Mouse (Mus musculus) heart, postnatal 36 days (tissue): ENCODE data around the gene Rhoc. TPM values are rescaled to one million over a fixed set of nuclear protein-coding genes. Genes with fewer than 3 reads are reported as not detected.

Experiments used
- DNase-seq, 2 experiments: peaks; one replicate each; pipeline ENCODE4 v3.0.0; 2021 to 2022
- intact Hi-C: fragments of 180-260 bp; cut with DNase I; formaldehyde crosslinking; loops from one replicate; pipeline ENCODE4 v1.15.1; 2025
- total RNA-seq, 2 experiments: library from RNA; stranded (reverse); gene quantifications; 2 replicates each; pipeline ENCODE4 v1.2.3; 2021

The Rhoc gene
- total RNA-seq, 2 experiments from 2014 or later: 93.1 to 100 TPM

GRCm38 (mm10) chr3:104782061-104782681 lies 6.0 kb upstream of the Rhoc start:
- intact Hi-C loops: loop anchor here (5.0 kb wide), 1 partner anchor 35 kb away; the partner anchor contains the start of gene Mov10

DNA sequence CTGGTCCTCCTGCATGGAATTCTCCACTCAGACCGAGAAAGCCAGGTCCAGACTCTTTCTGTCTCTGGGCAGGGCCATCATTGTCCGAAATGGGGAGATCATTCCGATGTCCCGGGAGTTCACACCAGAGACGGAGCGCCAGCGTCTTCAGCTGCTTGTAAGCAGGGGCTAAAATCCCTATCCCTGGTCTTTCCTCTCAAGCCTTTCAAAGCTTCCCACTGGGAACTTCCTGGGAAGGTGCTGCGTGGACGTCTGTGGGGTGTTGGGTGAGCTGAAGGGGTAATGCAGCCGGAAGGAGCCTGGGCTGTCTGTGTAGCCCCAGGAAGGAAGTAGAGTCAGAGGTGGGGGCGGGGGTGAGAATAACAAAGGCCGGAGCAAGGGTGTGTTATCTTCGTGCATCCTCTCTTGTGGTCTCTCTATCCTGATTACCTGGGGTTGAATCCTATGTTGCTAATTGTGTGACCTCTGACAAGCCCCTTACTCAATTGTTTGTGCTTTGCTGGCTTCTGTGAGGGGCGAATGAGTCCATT lies 4.1 kb upstream of the Rhoc start:
- DNase-seq: no peak
- intact Hi-C loops: loop anchor here (5.0 kb wide), 1 partner anchor 33 kb away; the partner anchor contains the start of gene Mov10

More at GRCm38 (mm10) chr3:104782061-104782681, 6.0 kb upstream of the Rhoc start:
- DNase-seq: peak; percentile 70 to 74

- no peak for DNase-seq
Observed at GRCm38 (mm10) chr3:104785284-104785683, 2.9 kb upstream of the Rhoc start.

DNA sequence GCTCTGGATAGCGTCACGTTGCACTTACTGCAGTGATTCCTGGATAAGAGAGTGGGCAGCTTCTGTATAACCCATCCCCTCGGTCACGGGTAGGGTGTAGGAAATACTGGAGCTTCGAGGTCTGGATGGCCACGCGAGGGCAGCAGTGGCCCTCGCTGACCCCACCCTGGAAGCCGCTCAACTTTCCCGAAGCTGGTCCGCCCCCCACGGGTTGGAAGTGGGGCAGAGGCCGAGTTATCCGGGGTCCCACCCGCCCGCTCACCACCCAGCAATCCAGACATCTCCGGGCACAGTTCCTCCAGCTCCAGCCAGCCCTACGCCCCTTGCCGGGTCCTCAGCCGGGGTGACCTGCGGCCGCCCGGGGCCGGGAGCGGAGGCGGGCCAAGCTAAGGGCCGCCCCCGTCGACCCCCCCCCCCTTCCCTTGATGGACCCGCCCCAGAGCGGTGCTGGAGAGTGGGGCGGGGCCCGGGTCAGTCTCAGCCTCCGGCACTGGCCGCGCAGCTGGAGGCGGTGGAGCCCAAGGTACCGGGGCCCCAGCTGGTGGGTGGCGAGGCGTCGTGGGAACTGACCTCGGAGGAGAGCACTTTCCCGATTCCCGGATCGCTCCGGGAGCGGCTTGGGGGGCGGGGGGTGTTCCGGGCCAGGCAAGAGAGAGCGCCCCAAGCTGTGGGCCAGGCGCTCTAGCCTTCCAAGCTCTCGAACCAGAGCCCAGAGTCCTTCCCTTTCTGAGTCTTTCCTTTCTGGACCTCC lies 561 bp downstream of the Rhoc start:
- intact Hi-C loops: loop anchor here (1.0 to 2.0 kb wide), 4 partner anchors 7 to 270 kb away; partner anchors contain the start of genes Capza1, Fam19a3, Ppm1j and St7l

More at GRCm38 (mm10) chr3:104785284-104785683, 2.9 kb upstream of the Rhoc start:
- intact Hi-C loops: no loop called here

GRCm38 (mm10) chr3:104789312-104789605 lies 1.1 kb downstream of the Rhoc start:
- no peak for DNase-seq
- intact Hi-C loops: loop anchor here (1.0 to 2.0 kb wide), 3 partner anchors 8 to 270 kb away; partner anchors contain the start of genes Fam19a3 and Ppm1j

More for the DNA sequence above, 561 bp downstream of the Rhoc start:
- peak; percentile 85 to 93 for DNase-seq

GRCm38 (mm10) chr3:104789822-104790221 lies 1.6 kb downstream of the Rhoc start:
- intact Hi-C loops: loop anchor here (1.0 to 2.0 kb wide), 3 partner anchors 9 to 269 kb away; partner anchors contain the start of genes Fam19a3 and Ppm1j
- DNase-seq: peak; percentile 66 to 70

DNA sequence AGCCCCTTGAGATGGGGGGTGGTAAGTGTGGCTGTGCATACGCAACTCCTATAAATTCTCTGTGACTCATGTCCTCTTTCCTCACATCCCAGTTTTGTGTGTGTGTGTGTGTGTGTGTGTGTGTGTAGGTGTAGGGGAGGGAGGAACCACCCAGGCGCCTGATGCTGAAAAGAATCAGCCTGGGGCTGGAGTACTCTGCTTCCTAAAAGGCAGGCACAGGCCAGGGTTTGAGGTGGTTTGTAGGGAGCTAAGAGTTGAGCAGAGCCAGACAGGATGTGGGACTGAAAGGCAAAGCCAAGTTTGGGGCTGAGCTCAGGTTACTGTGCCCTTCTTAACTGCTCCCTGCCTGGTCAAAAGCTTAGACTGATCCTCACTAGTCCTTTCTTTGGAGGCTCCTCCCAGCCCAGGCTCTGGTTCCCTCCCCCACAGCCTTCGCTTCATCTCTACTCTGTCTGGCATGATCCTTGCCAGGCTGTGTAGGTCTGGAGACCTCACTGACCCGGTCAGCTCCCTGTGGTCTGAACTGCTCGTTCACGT lies 2.3 kb downstream of the Rhoc start:
- DNase-seq: peak; percentile 36 to 43
- intact Hi-C loops: no loop called here

- intact Hi-C loops: no loop called here
- peak in 1 of 2 experiments; percentile 24 for DNase-seq
Observed at GRCm38 (mm10) chr3:104791017-104791416, 2.8 kb downstream of the Rhoc start.

- DNase-seq: no peak
- intact Hi-C loops: no loop called here
Observed at GRCm38 (mm10) chr3:104791671-104792070, 3.5 kb downstream of the Rhoc start.

DNA sequence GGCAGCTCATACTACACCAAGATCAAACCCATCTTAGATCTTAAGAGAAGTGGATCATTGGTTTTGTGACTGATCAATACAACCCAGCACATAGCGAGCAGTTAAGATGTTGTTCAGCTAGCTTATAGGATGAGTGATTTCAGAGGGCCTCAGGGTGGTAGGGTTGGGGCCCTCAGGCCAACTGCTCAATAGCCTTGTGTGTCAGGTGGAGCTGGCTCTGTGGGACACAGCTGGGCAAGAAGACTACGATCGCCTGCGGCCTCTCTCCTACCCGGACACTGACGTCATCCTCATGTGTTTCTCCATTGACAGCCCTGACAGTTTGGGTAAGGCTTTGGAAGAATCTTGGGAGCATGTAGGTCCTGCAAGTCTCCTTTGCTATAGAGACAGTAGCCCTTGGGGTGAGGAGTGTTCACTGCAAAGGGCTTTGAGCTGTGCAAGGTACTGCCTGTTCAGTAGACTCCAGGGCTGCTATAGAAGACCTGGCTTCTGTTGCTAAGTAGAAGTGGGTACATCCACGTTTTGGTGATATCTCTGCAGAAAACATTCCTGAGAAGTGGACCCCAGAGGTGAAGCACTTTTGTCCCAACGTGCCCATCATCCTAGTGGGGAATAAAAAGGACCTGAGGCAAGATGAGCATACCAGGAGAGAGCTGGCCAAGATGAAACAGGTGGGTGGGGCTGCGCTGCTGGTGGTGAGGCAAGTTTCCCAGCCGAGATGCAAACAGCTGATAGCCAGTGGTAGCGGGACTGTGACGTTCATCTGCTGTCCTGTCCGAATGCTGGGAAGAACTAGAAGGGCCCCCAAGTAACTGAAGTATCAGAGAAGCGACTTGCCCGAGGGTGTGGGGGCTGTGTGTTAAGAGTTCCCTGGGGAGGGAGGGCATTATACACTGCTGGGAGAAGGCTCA lies 4.4 kb downstream of the Rhoc start:
- DNase-seq: no peak
- intact Hi-C loops: no loop called here

DNA sequence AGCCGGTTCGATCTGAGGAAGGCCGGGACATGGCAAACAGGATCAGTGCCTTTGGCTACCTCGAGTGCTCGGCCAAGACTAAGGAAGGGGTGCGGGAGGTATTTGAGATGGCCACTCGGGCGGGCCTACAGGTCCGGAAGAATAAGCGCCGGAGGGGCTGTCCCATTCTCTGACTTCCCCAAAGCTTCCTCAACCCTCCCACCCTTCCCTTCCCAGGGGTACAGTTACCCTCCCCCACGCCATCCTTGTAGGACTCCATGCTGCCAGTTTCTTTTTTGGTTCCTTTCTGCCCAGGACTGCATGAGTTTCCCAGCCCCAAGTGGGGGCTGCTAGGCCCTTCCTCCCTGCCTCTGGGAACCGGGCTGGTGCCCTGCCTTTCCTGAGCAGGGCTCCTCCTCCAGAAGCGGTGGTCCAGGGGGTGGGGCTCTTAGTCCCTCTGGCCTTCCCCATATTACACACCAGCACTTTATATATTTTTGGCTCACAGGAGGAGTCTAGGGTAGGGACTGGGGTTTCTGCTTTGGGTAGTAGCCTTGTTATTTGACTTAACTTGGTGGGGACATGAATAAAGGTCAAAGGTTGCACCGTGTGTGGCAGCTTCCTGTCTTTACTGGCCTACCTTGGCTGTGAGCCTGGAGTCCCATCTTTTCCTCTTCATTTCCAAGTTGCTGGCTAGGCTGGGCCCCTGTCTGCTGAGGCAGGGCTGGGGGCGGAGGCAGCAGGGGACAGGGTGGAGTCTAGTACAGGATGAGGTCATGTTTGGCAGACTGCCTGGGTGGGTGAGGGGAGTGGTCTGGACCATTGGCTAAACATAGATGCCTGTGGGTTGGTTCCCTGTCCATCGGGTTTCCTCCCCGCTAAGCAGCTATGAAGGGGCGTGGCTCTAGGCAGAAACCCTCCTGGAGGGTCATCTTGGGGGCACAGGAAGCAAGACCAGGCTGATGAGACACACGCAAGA lies 6.0 kb downstream of the Rhoc start:
- intact Hi-C loops: loop anchor here (2.0 kb wide), 1 partner anchor 25 kb away; the partner anchor contains the start of gene Mov10
- peak; percentile 93 to 95 for DNase-seq

DNA sequence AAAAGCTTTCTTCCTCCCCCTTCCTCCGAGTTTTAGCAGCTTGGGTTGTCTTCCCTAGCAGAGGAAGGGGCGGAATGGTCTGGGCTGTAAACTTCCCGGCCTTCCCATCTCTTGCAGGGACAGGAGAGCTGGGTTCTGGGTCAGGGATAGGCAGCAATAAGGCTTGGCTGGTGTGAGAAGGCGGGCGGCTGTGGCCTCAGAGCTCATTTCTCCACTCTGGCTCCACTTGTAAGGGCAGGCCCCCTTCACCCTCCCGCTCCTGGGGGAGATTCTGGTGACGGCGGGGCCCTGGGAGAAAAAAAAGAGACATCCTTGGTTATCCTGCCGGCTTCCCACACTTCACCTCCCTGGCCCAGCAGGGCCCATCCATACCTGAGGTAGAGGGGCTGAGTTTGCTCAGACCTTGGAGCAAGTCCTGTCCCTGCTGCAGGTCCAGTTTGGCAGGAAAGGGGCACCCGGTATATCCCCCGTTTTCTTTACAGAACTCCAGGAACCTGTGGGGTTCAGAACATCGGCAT lies 6.8 kb downstream of the Rhoc start:
- no peak for DNase-seq
- intact Hi-C loops: loop anchor here (2.0 kb wide), 1 partner anchor 24 kb away; the partner anchor contains the start of gene Mov10

DNA sequence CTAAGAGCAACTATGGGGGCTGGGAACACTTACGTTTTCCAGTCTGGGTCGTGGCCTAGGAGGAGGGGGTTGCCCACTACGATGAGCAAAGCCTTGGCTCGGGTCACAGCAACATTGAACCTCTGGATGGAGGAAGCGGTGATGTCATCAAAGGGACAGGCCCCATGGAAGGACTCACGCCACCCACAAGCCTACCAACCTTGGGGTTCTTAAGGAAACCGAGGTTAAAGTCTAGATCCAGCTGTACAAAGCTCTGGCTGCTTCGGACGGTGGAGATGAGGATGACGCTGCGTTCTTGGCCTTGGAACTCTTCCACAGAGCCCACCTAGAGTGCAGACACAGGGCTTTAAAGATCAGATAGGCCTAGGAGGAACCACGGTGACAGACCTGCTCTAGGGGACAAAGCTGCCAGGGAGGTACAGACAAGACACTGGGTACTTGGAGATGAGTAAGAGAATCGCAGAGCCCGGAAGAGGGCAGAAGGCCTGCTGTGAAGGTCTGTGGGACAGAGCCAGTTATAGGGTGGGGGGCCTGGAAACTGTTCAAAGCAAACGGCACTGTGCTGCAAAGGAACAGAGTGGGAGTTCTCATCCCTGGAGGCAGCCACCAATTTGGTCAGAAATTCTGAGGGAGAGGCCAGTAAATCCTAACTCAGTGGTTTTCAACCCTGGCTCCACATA lies 7.6 kb downstream of the Rhoc start:
- intact Hi-C loops: loop anchor here (2.0 kb wide), 1 partner anchor 23 kb away; the partner anchor contains the start of gene Mov10
- no peak for DNase-seq

DNA sequence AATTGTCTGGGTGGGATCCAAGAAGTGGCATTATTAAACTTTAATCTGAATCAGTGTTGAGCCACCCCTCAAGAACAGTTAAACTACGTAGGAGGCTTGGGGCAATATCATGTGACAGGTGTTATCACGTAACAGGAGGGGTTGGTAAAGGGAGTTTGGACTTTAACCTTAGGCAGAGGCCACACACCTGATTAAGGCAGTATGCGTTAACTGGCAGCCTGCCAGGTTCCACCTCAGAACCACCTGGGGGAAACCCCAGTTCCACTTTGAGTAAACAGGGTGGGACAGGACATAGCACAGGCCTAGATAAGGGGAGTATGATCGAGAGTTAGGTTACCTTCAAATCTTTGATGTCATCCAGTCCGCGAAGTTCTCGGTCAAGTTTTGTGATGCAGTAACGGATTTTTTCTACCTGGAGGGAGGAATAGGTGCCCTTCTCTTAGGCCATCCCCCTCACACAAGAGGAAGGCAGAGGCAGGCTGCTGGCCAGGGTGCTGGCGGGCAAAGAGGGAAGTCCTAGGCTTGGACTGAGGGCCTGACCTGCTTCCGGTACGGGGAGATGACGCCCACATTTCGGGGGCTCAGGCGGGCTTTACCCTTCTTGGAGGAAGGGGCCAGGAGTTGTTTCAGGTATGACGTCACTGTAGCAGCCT lies 8.4 kb downstream of the Rhoc start:
- DNase-seq: no peak
- intact Hi-C loops: no loop called here

DNA sequence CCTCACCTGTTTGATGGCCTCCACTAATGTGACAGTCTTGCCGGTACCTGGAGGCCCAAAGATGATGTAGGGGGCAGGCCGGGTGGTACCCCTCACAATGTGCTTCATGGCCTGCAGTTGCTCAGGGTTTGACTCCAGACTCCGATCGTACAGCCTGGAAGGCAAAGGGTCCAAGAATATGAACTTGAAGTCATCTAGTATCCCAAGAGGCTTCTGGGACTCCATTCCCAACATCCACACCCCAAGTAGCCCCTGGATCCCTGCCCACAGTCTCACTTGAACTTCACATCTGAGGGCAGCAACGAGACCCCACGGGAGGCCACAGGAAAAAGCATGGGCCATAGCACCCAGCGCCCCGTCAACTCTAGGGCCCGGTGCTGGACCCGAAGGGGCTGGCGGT lies 12.5 kb downstream of the Rhoc start:
- no peak for DNase-seq

DNA sequence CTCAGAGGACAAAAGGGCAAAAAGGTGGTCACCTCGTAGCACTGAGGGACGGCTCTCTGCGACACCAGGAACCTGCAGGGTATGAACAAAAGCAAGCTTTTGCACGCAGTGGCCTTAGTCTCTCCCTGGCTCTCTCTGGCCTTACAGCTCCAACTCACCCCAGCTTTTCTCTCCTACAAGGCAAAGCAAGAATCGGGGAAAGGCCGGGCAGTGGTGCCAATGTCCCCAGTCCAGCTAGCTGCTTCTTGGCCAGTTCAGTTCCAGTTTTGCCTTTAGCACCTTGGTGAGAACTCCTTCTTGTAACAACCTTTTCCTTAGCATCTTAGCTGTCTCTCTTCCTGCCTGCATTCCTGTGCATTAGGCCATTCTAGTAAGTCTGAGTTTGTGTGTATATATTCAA lies 13.3 kb downstream of the Rhoc start:
- intact Hi-C loops: no loop called here
- no peak for DNase-seq

More for the DNA sequence above, 12.5 kb downstream of the Rhoc start:
- intact Hi-C loops: no loop called here

DNA sequence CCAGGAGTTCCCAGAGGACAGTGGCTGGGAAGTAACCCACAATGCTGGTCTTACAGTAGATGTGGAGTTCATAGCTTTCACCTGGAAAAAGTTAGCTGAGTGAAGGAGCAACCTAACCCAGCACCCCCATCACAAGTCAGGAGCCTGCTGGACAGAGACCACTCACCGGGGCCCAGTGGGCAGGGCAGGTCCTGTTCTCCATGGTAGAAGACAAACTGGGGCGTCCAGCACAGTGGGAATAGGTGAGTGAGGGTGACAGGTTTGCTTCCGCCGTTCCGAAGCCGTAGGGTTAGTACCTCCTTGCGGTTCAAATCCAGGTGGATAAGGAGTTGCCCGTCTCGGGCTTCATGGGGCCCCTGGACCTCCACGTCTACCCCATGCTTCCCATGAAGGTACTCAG lies 16.1 kb downstream of the Rhoc start:
- no peak for DNase-seq
- intact Hi-C loops: no loop called here
